ENCODE assay signal across 8 mouse cellular contexts in the genomic region with DNA sequence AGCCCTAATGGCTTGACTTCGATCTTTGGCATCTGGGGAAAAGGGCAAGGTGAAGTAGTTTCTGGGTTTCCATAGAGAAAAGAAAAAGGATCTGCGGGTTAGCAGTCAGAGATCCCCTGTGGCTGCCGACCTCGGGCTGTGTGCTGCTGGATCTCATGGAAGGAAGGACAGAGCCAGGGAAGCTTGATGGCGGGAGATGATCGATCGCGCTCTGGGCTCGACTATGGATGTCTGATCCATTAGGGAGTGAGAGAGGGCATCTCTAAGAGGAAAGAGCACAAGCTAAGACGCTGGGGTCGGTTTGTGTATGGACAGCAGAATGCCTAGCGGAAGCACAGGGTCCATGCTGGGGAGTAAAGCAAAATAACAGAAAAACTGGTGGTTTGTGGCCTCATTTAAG. TPM values are rescaled to one million over a fixed set of nuclear protein-coding genes. Genes with fewer than 3 reads are reported as not detected.
DNase-seq lines count a peak whose midpoint lies in the region; ATAC-seq and TF ChIP-seq lines count a peak whose summit lies in the region.

No protein-coding gene starts in this region.

- intact Hi-C loops in heart, adult 2 months (cut with DNase I), result no loop called here

- WGBS in heart, embryonic 14.5 days, result 47% methylated on average over 12 of the region's 12 CpGs
- 69% methylated on average over 12 of the region's 12 CpGs for WGBS in heart, adult 2 months

- no peak for ATAC-seq in heart, embryonic 14.5 days (ENCODE audit: insufficient number of reproducible peaks, insufficient read depth, low FRiP score, low read depth)

- no peak overlapping the region for H3K4me3 ChIP-seq in heart, embryonic 14.5 days (ENCODE audit: control insufficient read depth in 1 of 2, insufficient read depth in 1 of 2, low read depth in 1 of 2, low read length in 2 of 2)
- H3K4me3 ChIP-seq in heart, adult 2 months, result no peak overlapping the region

- no peaks in the 10 kb centered on the region for H3K79me2 ChIP-seq in heart, adult 2 months (replicated peaks; ENCODE audit: control insufficient read depth, insufficient read depth, low read length)

- no peak for TF ChIP-seq POLR2A in heart, adult 2 months (IDR thresholded peaks at IDR 0.05; ENCODE audit: insufficient read depth, low read depth, low read length)

- DNase-seq in heart, adult 2 months, result no peak
- peak; percentile 78 for DNase-seq in embryo, embryonic 10 days (ENCODE audit: low spot score)
- peak; percentile 45 for DNase-seq in heart, postnatal 4 days
- DNase-seq in lung, postnatal 14 days, result peak; percentile 28
- DNase-seq in right cerebral cortex, postnatal 36 days (ENCODE audit: low spot score in 2 of 2), result no peak
- DNase-seq in right cerebral cortex, adult 18-20 months, result no peak
- DNase-seq in thymus, postnatal 14 days, result no peak

- H3K4me1 ChIP-seq in heart, embryonic 14.5 days (ENCODE audit: control insufficient read depth in 2 of 2, insufficient read depth in 2 of 2, low read length in 2 of 2), result peaks cover 24 to 43% of the 10 kb centered on the region in 2 experiments
- H3K4me1 ChIP-seq in heart, adult 2 months (ENCODE audit: control insufficient read depth, insufficient read depth, low read length), result peaks cover 8% of the 10 kb centered on the region

- H3K36me3 ChIP-seq in heart, embryonic 14.5 days (ENCODE audit: control insufficient read depth, insufficient read depth, low read length), result no peaks in the 10 kb centered on the region; the same call in 1 of the 2 replicates
- no peaks in the 10 kb centered on the region; the same call in 1 of the 2 replicates for H3K36me3 ChIP-seq in heart, adult 2 months (ENCODE audit: control insufficient read depth, insufficient read depth, low read length)

- peak overlapping the region; percentile 45 to 87; a peak in 3 of 4 replicates for H3K27ac ChIP-seq in heart, embryonic 14.5 days (replicated peaks in 1 of 2; ENCODE audit: control insufficient read depth in 1 of 2, insufficient read depth in 1 of 2, low read depth in 2 of 2, low read length in 2 of 2)
- H3K27ac ChIP-seq in heart, adult 2 months, result no peak overlapping the region

- H3K9ac ChIP-seq in heart, embryonic 14.5 days (ENCODE audit: low read length), result no peak overlapping the region
- no peak overlapping the region for H3K9ac ChIP-seq in heart, adult 2 months (ENCODE audit: low read depth, low read length)

- TF ChIP-seq CTCF in heart, adult 2 months (IDR thresholded peaks at IDR 0.05), result no peak

- no peak for TF ChIP-seq EP300 in heart, adult 2 months (IDR thresholded peaks at IDR 0.05; ENCODE audit: insufficient read depth, low read depth, low read length)

- no peaks in the 10 kb centered on the region for H3K9me3 ChIP-seq in heart, embryonic 14.5 days (ENCODE audit: control insufficient read depth, low read length)

- no peaks in the 10 kb centered on the region for H3K27me3 ChIP-seq in heart, embryonic 14.5 days (ENCODE audit: control insufficient read depth, insufficient read depth, low read length)
- no peaks in the 10 kb centered on the region for H3K27me3 ChIP-seq in heart, adult 2 months (ENCODE audit: control insufficient read depth, insufficient read depth, low read length)

- H3K4me2 ChIP-seq in heart, embryonic 14.5 days (ENCODE audit: low read length), result peak overlapping the region; percentile 37

RNA-seq across cellular contexts. Expression of a gene that starts 11.4 kb away (rescaled TPM):
- polyA plus RNA-seq in heart, embryonic 14.5 days (2014; fragmentation: Nextera tagmentation; extraction: Ambion mirVana), result 21.3 and 22.8 TPM in 2 replicates
- 1 to 10 TPM; 5.0 to 6.9 TPM for total RNA-seq in heart, adult 2 months (2021)
- polyA plus RNA-seq in heart, adult 2 months (2012; rRNA removed), result 4.0 and 5.2 TPM in 2 replicates
- 1 to 10 TPM; 7.6 to 7.8 TPM for total RNA-seq in heart, postnatal 4 days (2021)

RNA-seq across cellular contexts. Expression of a gene that starts 51.6 kb away (rescaled TPM):
- polyA plus RNA-seq in heart, embryonic 14.5 days (2014; fragmentation: Nextera tagmentation; extraction: Ambion mirVana), result 103 and 116 TPM in 2 replicates
- total RNA-seq in heart, adult 2 months (2021), result 100 to 1,000 TPM in 1 of 2 experiments, 10 to 100 TPM in 1; 88.9 to 107 TPM
- 48.7 and 77.2 TPM in 2 replicates for polyA plus RNA-seq in heart, adult 2 months (2012; rRNA removed)
- total RNA-seq in heart, postnatal 4 days (2021), result 10 to 100 TPM; 74.1 to 79.4 TPM

Comparison
In these comparisons a context has a peak if more than half of its experiments do, and no peak if none do; other contexts are left out.
1. DNase-seq: peak in embryo, embryonic 10 days (single experiment), heart, postnatal 4 days (single experiment) and lung, postnatal 14 days (single experiment); none in heart, adult 2 months (0 of 2), right cerebral cortex, postnatal 36 days (0 of 2), right cerebral cortex, adult 18-20 months (single experiment) and thymus, postnatal 14 days (single experiment).